Mouse (Mus musculus) right cerebral cortex, adult 2 months (tissue): ENCODE data around the gene Sytl1.

Experiments
- DNase-seq, 2 experiments: peaks; one replicate each; pipeline ENCODE4 v3.0.0; 2021 to 2022; ENCODE audit warnings: low spot score in 2 of 2

Sytl1 gene

DNA sequence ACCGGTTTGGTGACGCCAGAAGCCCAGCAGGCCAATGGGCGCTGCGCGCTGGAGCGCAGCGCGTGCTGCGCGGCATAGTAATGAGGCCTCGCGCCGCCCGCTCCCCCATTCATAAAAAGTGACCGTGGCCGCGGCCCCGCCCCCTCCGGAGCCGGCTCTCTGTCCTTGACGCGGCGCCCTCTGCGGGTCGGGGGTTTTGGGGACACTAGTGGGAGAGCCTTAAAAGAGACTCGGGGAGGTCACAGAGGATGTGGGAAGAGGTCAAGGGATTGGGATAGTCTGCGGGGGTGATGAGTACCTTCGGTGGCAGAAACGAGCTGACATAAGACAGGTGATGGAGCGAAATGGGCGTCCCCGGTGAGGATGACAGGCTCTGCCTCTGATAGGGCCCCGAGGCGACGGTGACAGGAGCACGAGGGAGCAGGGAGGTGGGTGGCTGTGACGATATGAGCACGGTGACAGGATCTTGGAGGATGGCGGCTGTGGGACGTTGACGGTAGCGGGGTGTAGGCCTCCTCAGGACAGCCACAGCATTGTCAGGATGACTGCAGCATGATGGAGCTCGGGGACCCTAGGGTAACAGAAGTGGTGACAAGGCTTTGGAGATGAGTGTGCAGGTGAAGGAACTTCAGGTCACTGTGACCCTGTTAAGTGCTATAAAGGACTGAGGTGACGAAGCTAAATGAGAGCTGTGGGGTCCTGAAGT, 50.2 kb downstream of the Sytl1 start:
- DNase-seq = peak; percentile 81 to 85

DNA sequence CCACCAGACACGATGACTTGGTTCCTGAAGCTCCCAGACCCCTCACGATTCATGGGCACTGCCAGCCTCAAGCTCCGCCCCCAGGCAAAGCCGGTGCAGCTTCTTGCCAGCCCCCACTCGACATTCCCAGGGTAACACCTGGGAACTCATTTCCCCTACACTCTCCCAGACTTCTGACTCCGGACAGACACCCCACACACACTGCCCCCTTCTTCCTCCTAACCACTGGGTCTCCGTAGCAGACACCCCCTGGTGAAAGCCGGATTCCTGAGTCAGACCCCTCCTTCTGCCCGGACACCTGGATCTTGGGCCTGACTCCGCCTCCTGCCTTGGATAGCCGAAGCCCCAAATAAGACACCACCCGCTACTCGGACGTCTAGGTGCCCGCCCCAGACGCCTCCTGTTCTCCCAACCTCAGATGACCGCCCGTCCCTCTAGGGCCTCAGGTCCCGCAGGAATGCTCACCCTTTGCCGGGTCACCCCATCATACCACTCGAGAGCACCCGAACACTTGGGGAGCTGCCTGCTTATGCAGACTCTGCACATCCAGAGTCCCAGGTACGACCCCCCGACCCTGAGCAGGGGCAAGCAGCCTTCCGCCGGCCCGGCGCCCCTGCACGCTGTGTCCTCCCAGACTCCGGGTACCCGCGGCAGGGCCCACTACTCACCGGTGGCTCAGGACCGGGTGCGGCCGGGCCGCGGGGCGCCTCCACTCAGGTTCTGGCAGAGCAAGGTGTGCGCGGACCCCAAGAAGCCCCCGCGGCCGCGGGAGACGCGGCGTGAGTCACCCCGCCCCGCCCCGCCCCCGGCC, 51.0 kb downstream of the Sytl1 start, which contains the start of the genes Cd164l2 and Gpr3:
Cd164l2 (plus strand) TSS at position 381 of the 811 bp plus-strand sequence.
Gpr3 (minus strand) TSS at position 786 of the 811 bp plus-strand sequence.
- peak in 1 of 2 experiments; percentile 51 for DNase-seq

DNA sequence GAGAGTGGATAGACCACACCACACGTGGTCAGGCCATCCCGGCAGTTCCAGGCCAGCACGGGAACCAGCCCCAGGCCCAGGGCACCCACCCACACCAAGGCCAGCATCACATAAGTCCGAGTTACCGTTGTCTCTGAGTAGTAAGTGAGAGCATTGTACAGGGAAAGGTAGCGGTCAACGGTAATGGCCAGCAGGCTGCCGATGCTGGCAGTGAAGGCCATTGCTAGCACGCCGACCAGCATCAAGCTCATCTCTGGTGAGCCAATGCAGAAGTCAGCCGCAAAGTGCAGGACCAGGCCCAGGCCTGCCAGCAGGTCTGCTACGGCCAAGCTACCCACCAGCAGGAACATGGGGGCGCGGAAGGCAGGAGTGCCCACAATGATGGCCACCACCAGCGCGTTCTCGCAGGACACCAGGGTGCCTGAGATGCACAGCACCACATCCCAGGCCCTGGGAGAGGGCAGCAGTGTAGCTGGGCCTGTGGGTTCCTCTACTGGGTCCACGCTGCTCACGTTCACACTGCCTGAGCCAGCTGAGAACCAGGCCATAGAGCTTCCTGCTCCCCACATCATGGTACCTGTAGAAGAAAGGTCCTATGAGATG, 52.0 kb downstream of the Sytl1 start:
- DNase-seq = no peak

DNA sequence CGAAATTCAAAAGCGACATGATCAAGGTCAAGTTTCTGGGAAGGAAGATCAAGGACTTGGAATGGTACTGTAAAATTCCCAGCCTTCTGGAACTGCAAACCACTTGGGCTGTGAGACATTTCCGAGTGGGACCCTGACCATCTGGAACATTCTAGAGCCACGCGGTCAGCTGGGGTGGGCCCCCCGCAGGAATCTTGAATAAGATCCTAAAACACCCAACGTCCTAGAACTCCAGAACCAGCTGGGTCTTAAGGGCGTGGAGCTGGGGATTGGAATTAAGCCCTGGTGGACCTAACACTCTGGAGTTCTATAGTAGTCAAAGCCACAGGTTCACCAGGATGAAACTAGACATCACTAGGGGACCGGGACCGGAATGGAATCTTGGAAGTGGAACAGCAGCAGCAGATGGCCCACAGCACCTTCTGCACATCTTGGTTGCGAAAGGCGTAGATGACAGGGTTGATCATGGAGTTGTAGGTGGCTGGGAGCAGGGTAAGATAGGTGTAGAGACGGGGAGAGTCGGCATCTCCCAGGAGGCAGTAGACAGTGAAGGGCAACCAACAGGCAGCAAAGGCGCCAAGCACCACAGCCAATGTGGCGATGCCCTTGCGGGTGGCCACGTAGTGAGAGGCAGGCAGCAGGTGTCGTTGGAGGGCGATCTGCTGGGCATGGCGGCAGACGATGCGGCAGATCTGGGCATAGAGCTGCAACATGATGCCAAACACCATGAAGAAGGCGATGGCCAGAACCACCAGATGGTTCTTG, 52.7 kb downstream of the Sytl1 start:
- DNase-seq = no peak

DNA sequence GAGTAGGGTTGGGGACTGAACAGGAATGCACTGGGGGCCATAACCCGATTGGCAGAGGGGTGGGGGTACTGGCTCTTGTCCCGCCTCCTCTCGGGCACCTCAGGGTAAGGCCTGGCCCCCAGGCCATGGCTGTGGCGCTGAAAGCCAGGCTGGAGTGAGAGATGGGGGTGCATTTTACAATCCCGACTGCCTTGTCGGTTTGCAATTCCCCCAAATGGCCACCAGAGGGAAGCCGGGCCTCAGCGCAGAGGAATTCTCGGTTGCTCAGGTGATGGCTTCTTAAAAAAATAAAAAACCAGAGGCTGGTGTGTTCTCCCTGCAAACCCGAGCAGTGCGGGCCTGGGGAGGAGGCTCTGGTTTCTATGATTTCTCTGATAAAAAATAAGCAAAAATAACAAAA, 53.5 kb downstream of the Sytl1 start:
- DNase-seq = peak; percentile 57 to 71

DNA sequence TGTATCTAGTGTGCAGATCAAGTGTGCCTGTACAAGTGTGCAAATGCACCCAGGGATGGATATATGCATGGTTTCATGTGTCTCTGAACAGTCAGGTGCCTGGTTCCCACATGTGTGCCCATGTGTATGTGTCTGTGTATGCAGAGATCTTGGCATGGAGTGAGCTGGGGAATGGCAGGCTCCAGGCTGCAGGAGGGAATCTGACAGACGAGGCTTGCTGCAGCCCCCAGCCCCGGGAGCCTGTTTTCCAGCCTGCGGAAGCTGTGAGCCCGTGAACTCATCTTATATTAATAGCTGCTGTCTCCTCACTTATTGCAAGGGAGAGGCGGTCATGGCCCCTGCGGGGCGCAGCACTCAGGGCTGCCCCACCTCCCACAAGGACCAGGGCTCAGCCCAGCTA, 58.5 kb downstream of the Sytl1 start:
- no peak for DNase-seq

DNA sequence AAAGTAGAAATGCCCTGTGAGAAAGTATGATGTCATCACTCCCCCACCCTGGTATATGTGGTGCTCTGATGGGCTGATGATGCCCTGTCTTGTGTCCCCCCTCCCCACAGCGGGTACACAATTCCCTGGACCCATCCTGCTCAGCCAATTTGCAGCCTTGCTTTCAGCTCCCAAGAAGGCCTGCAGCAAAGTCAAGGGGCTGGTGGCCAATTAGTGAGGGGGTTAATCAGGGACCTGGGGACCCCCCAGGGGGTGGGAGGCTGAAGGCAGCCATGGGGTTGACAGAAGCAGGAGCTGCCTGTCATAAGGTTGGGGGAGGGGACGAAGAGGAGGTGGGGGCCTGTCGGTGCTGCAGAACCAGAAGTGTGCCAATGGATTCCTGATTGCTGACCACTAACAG, 59.3 kb downstream of the Sytl1 start:
- DNase-seq = no peak
